Mouse (Mus musculus) cerebellum, adult 9-11 months (tissue): Measurements from ENCODE around the gene Tmem198.

Experiments
- DNase-seq: peaks from one replicate; pipeline ENCODE4 v3.0.0; 2022

Gene Tmem198

DNA sequence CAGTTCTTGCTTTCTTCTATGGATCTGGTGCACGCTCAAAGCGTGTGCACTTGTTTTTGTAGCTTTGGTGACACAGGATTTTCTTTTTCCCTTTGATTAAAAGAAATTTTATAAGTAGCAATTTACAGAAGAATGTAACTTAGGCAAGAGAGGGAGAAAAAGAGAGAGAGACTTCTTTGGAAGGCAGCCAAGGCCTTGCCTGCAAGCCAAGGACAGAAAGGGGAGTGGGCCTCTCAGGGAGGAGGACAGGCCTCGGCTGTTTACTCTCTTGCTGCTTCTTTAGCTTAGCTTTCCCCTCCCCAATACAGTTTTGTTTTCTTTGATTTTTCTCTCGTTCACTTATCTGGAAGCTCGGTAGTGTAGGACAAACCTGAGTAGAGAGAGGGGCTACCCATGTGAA lies 40.2 kb downstream of the Tmem198 start:
- DNase-seq: no peak

DNA sequence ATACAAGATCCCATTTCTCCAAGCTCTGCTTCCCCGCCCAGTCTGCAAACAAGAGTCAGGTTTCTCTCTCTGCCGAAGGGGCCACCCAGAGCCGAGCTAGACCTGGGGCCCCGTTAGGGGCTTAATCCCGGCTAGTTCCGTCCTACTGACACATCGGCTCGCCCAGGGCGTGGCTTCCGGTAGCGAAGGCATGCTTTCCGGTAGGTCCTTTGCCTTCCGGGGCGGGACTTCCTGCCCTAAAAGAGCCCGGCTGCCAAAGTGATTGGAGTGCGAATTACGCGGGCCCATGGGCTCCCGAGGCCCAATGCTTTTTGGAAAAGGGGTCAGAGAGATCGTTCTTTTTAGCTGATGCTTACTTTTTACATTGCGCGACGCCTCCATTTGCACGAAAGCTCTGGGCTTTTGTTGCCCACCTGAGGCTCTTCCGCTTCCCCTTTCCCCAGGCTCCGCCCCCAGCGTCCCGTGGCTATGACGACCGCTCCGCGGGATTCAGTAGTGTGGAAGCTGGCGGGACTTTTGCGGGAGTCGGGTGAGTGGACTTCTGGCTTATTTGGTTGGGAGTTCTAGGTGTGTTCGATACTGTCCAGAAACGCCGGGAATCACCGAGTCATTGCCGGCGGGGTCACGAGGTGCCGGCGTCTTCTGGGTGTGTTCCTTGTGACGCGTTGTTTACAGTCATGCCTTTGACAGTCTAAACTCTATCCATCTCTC lies 42.1 kb downstream of the Tmem198 start, which contains the start of gene Stk11ip:
Gene Stk11ip (plus strand): TSS at position 209 of the 711 bp plus-strand sequence.
- peak; percentile 91 for DNase-seq

DNA sequence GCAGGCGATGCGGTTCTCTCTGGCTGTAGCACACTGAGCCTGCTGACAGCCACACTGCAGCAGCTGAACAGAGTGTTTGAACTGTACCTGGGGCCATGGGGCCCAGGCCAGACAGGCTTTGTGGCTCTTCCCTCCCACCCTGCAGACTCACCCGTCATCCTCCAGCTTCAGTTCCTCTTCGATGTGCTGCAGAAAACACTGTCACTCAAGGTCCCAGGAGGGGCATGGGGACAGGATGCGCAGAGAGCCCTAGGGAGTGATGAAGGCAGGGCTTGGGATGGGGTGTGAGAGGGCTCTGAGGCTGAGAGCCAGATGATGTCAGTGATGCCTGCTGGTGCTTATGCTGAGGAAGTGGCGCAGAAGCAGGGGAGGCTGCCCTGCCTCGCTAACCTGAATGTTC lies 45.3 kb downstream of the Tmem198 start:
- DNase-seq: no peak

DNA sequence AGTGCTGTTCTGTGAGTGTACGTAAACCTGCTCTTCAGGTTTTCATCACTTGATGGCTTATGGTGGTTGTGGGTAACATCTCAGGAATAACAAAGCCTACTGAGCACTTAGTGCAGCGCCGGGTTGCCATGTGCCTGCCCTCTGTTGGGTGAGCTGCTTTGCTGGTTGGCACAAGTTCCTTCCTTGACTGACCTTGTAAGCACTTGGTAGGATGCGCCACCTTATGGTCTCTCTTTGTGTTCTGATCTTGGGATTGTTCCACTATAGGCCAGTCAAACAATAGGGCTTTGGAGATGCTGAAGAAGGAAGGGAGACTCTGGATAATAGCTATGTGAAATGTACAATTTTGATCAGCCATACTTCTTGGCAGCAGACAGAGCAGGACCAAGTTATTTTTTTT lies 51.2 kb downstream of the Tmem198 start:
- DNase-seq: no peak

DNA sequence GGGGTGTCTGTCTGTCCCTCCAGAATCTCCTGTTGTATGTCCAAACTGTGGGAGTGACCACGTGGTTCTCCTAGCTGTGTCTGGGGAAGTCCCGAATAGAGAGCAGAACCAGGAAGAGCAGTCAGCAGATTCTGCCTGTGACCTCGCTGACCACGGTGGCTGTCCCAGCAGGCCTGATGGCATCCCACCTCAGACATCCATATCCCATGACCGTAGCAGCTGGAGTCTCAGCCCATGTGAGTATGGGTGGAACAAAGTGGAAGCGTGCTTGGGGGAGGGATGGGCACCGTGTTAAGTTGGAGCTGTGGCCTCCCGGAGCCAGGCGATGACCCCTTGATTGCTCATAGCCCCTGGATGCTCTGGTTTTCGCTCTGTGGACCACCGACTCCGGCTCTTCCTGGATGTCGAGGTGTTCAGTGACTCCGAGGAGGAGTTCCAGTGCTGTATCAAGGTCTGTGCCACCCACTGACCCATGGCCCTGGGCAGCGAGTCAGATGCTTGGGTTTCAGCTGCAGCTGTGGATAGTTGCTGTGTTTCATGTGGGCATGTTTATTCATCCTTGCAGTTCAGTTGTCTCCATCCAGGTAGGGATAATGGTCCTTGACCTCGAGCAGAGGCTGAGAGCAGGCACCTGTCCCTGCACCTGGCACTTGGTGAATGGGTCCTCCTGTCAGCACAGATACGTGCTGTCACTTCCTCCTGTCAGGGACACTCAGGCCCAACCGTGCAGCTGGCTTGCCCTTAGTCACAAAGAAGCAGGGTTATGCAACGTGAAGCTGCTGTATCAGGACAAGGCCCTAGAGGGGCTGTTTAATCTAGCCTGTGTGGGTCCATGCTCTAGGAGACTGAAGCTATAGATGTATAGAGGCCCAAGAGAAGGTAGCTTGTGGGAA lies 53.2 kb downstream of the Tmem198 start:
- DNase-seq: no peak

GRCm38 (mm10) chr1:75533325-75534252 lies 54.3 kb downstream of the Tmem198 start:
- DNase-seq: no peak
